Mouse (Mus musculus) CD4-positive naive resting alpha-beta T cell, adult 76 days (primary cell): ENCODE data around the gene Mpdu1. TPM values are rescaled to one million over a fixed set of nuclear protein-coding genes. Genes with fewer than 3 reads are reported as not detected.

Experiments
- total RNA-seq: library from RNA; stranded (reverse); gene quantifications from one replicate; pipeline ENCODE4 v1.2.4, GENCODE M21; 2023

The Mpdu1 gene
- 70.5 TPM for total RNA-seq

GRCm38 (mm10) chr11:69662213-69662966 is at the start of gene Mpdu1:
Gene Mpdu1 (minus strand): TSS chr11:69662642.

GRCm38 (mm10) chr11:69695361-69696181 is 33.1 kb upstream of the Mpdu1 start, which contains the start of the genes Tnfsf12 and Tnfsfm13:
Gene Tnfsf12 (minus strand): TSS chr11:69695849.
Gene Tnfsfm13 (minus strand): TSS chr11:69696098.

GRCm38 (mm10) chr11:69685526-69686148 is 23.2 kb upstream of the Mpdu1 start, which contains the start of gene Tnfsf13:
Gene Tnfsf13 (minus strand): TSS chr11:69685784.

GRCm38 (mm10) chr11:69681314-69682208 is 19.1 kb upstream of the Mpdu1 start, which contains the start of gene Senp3:
Gene Senp3 (minus strand): TSS chr11:69682084.

GRCm38 (mm10) chr11:69672211-69672706 is 9.8 kb upstream of the Mpdu1 start, which contains the start of gene Eif4a1:
Gene Eif4a1 (minus strand): TSS chr11:69672423.

GRCm38 (mm10) chr11:69665961-69666664 is 3.7 kb upstream of the Mpdu1 start, which contains the start of gene Cd68:
Gene Cd68 (minus strand): TSS chr11:69666153.

GRCm38 (mm10) chr11:69655264-69656064 is 7.0 kb downstream of the Mpdu1 start, which contains the start of gene Sox15:
Gene Sox15 (plus strand): TSS chr11:69655314.

GRCm38 (mm10) chr11:69632284-69633089 is 30.0 kb downstream of the Mpdu1 start, which contains the start of gene Fxr2:
Gene Fxr2 (plus strand): TSS chr11:69632990.

GRCm38 (mm10) chr11:69621571-69622268 is 40.7 kb downstream of the Mpdu1 start, which contains the start of gene Sat2:
Gene Sat2 (plus strand): TSS chr11:69622024.

GRCm38 (mm10) chr11:69617805-69618204 is 44.6 kb downstream of the Mpdu1 start, which contains the start of gene Shbg:
Gene Shbg (minus strand): TSS chr11:69617905.

Other genes starting within 250 kb of the Mpdu1 start
- gene Kdm6b, start 249.0 kb downstream of the Mpdu1 start, total RNA-seq = 254 TPM
- 0.59 TPM for gene Dnah2, start 113.5 kb downstream of the Mpdu1 start, total RNA-seq
- gene Efnb3, start 102.4 kb downstream of the Mpdu1 start, total RNA-seq = 0.23 TPM
- 7.5 TPM for gene Wrap53, start 82.4 kb downstream of the Mpdu1 start, total RNA-seq
- gene Trp53, start 82.3 kb downstream of the Mpdu1 start, total RNA-seq = 112 TPM
- 0.91 TPM for gene Atp1b2, start 56.7 kb downstream of the Mpdu1 start, total RNA-seq
- gene Shbg, start 44.7 kb downstream of the Mpdu1 start, total RNA-seq = not detected
- not detected for gene Sat2, start 40.6 kb downstream of the Mpdu1 start, total RNA-seq
- 64.1 TPM for gene Fxr2, start 29.7 kb downstream of the Mpdu1 start, total RNA-seq
- 0.70 TPM for gene Sox15, start 7.3 kb downstream of the Mpdu1 start, total RNA-seq
- 9.1 TPM for gene Cd68, start 3.5 kb upstream of the Mpdu1 start, total RNA-seq
- 715 TPM for gene Eif4a1, start 9.8 kb upstream of the Mpdu1 start, total RNA-seq
- 110 TPM for gene Senp3, start 19.4 kb upstream of the Mpdu1 start, total RNA-seq
- not detected for gene Tnfsf13, start 23.1 kb upstream of the Mpdu1 start, total RNA-seq
- gene Tnfsf12, start 33.2 kb upstream of the Mpdu1 start, total RNA-seq = 0.76 TPM
- not detected for gene Tnfsfm13, start 33.5 kb upstream of the Mpdu1 start, total RNA-seq
- 169 TPM for gene Polr2a, start 96.0 kb upstream of the Mpdu1 start, total RNA-seq
- not detected for gene Slc35g3, start 99.3 kb upstream of the Mpdu1 start, total RNA-seq
- 52.5 TPM for gene Zbtb4, start 103.3 kb upstream of the Mpdu1 start, total RNA-seq
- gene Chrnb1, start 133.3 kb upstream of the Mpdu1 start, total RNA-seq = 1.9 TPM
- gene Fgf11, start 139.2 kb upstream of the Mpdu1 start, total RNA-seq = not detected
- not detected for gene Tmem102, start 143.0 kb upstream of the Mpdu1 start, total RNA-seq
- gene Gm39566, start 152.7 kb upstream of the Mpdu1 start, total RNA-seq = not detected
- not detected for gene Spem2, start 155.8 kb upstream of the Mpdu1 start, total RNA-seq
- not detected for gene Spem1, start 159.5 kb upstream of the Mpdu1 start, total RNA-seq
- 2.8 TPM for gene Nlgn2, start 175.1 kb upstream of the Mpdu1 start, total RNA-seq
- 14.5 TPM for gene Tmem256, start 175.9 kb upstream of the Mpdu1 start, total RNA-seq
- 10.6 TPM for gene Plscr3, start 183.7 kb upstream of the Mpdu1 start, total RNA-seq
- not detected for gene Tnk1, start 196.1 kb upstream of the Mpdu1 start, total RNA-seq
- gene Tmem95, start 215.4 kb upstream of the Mpdu1 start, total RNA-seq = not detected
- gene Kctd11, start 218.8 kb upstream of the Mpdu1 start, total RNA-seq = 1.00 TPM
- gene Acap1, start 232.9 kb upstream of the Mpdu1 start, total RNA-seq = 384 TPM
- gene 2810408A11Rik, start 238.3 kb upstream of the Mpdu1 start, total RNA-seq = 1.1 TPM
- gene Neurl4, start 238.4 kb upstream of the Mpdu1 start, total RNA-seq = 46.9 TPM